Mouse (Mus musculus) mammary gland, adult 2 months (tissue): ENCODE results near the gene Enpp3. TPM values are rescaled to one million over a fixed set of nuclear protein-coding genes. Genes with fewer than 3 reads are reported as not detected.

Experiments
- polyA plus RNA-seq: library from polyadenylated mRNA; depleted of rRNA; stranded (reverse); fragments of >200 nt; gene quantifications from 2 replicates; pipeline ENCODE4 v1.2.3, GENCODE M21; 2012; ENCODE audit warnings: low replicate concordance; rRNA removed

Gene Enpp3
- 2.7 and 5.5 TPM in 2 replicates for polyA plus RNA-seq

DNA sequence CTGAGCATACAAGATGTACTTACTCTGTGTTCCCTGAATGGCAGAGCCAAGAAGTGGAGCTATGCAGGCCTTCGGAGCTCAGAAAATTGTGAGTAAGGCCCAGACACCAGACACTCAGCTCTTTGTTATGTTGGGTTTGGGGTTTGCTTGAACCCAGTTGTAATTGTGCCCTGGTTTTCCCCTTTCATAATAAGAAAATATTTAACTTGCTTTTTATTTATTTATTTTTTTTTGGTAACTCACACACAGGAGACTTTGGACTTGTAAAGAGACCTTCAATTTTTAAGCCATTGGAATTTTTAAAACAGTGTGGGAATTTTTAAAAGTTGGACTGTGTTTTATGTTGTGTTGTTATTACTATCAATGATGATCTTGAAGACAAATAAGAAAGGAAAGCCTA lies at the start of gene Enpp3:
Gene Enpp3 (minus strand): TSS at position 148 of the 400 bp plus-strand sequence.

DNA sequence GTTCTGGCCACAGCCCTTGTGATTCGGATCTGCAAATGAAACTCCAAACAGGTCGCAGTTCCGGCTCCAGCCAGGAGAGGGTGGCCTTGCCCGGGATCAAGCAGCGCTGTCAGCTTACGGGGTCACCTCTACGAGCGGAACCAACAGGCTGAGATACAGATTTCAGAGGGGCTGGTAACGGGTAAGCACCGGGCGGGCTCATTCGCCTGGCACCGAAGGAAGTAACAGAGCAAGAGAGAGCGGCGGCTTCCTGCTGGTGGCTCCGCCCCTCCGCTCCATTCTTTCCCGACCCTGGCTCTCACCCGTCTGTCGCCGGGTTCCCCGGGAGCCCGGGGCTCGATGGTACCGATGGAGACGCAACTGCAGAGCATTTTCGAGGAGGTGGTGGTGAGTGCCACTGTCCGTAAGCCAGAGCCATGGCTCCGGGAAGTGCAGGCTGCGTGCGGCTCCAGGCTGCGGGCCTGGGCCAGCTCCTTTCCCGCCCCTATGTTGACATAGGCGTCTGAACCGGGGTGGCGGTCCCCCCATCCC lies 27.2 kb upstream of the Enpp3 start, which contains the start of gene Med23:
Gene Med23 (plus strand): TSS at position 227 of the 531 bp plus-strand sequence.

Other genes with a start within 250 kb of the Enpp3 start
- gene Ccn2, start 247.4 kb downstream of the Enpp3 start, polyA plus RNA-seq: 38.4 and 66.4 TPM in 2 replicates
- 1.5 and 2.9 TPM in 2 replicates for gene Enpp1, start 130.7 kb downstream of the Enpp3 start, polyA plus RNA-seq
- gene Med23, start 27.2 kb upstream of the Enpp3 start, polyA plus RNA-seq: 14.6 and 19.6 TPM in 2 replicates
- gene Arg1, start 84.7 kb upstream of the Enpp3 start, polyA plus RNA-seq: 1.3 and 2.0 TPM in 2 replicates